Mouse (Mus musculus): Measurements from ENCODE around the gene Frmd4b. TPM values are rescaled to one million over a fixed set of nuclear protein-coding genes. Genes with fewer than 3 reads are reported as not detected.
"Not testable (repeated sequence)": the region's sequence is repeated elsewhere in the genome, so short reads cannot be mapped to it uniquely, and the experiment has no call there.

The Frmd4b gene
- total and polyA plus RNA-seq, 2 experiments: 11.9 to 38.0 TPM

DNA sequence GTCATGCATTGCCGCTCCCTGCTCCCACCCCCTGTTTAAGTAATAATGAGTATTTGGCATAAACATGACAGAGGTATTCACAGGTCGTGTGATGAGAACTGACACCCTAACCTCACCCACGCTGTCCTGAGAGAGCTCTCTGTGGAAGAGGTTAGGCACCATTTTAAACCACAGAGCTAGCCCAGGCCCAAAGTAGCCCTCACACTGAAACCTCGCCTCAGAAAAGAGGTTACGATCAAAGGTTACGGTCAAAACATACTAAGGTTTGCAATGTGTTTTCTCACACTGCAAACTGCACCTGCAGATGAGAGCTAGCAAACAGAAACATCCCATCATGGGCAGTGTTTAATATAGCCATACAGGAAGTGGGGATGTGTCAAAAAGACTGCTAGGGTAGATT, 230.0 kb downstream of the Frmd4b start:
- no peaks in the 10 kb centered on the region for H3K36me3 ChIP-seq (ENCODE audit: control insufficient read depth, insufficient read depth, low read length)
- H3K79me2 ChIP-seq (ENCODE audit: control insufficient read depth, insufficient read depth, low read length): no peaks in the 10 kb centered on the region
- no peak overlapping the region for H3K9ac ChIP-seq (ENCODE audit: low read depth, low read length)
- H3K27me3 ChIP-seq (ENCODE audit: control insufficient read depth, insufficient read depth, low read length): no peaks in the 10 kb centered on the region
- no peak for DNase-seq (ENCODE audit: extremely low read depth, low read depth, low spot score)
- TF ChIP-seq POLR2A (IDR thresholded peaks at IDR 0.05; ENCODE audit: extremely low read depth, insufficient read depth, low read length) (no peak), CTCF (IDR thresholded peaks at IDR 0.05; ENCODE audit: low read depth, low read length) (no peak)
- no peak overlapping the region for H3K27ac ChIP-seq (replicated peaks; ENCODE audit: insufficient read depth, low read depth, low read length)
- no peak overlapping the region for H3K4me3 ChIP-seq (ENCODE audit: insufficient read depth, low read depth, low read length)
- WGBS: 73% methylated on average over 6 of the region's 6 CpGs
- H3K4me1 ChIP-seq (ENCODE audit: control insufficient read depth, insufficient read depth, low read length): no peaks in the 10 kb centered on the region

DNA sequence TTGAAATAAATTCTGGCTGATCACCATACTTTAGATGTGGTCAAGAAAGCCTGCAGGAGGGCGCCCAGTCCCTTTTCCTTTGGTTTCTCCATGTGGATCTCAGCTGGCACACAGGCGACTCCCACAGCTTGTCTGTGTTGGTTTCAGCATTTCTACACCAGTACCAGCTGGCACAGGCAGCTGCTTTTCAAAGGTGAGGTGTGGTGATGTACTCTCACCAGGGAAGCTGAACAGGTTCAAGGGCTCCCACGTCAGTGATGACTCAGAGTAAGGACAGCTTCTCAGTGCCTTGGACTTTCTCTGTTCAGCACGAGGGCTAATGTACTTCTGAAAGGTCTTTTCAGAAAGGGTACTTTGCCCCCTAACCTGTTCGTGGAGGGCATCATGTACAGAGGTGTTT, 232.4 kb downstream of the Frmd4b start:
- TF ChIP-seq POLR2A (IDR thresholded peaks at IDR 0.05; ENCODE audit: extremely low read depth, insufficient read depth, low read length): no peak
- TF ChIP-seq CTCF (IDR thresholded peaks at IDR 0.05; ENCODE audit: low read depth, low read length): no peak
- no peaks in the 10 kb centered on the region for H3K36me3 ChIP-seq (ENCODE audit: control insufficient read depth, insufficient read depth, low read length)
- no peaks in the 10 kb centered on the region for H3K79me2 ChIP-seq (ENCODE audit: control insufficient read depth, insufficient read depth, low read length)
- H3K4me1 ChIP-seq (ENCODE audit: control insufficient read depth, insufficient read depth, low read length): no peaks in the 10 kb centered on the region
- DNase-seq (ENCODE audit: extremely low read depth, low read depth, low spot score): no peak
- H3K27ac ChIP-seq (replicated peaks; ENCODE audit: insufficient read depth, low read depth, low read length): no peak overlapping the region
- no peaks in the 10 kb centered on the region for H3K27me3 ChIP-seq (ENCODE audit: control insufficient read depth, insufficient read depth, low read length)
- WGBS: 86% methylated on average over 5 of the region's 5 CpGs
- H3K4me3 ChIP-seq (ENCODE audit: insufficient read depth, low read depth, low read length): no peak overlapping the region
- no peak overlapping the region for H3K9ac ChIP-seq (ENCODE audit: low read depth, low read length)

DNA sequence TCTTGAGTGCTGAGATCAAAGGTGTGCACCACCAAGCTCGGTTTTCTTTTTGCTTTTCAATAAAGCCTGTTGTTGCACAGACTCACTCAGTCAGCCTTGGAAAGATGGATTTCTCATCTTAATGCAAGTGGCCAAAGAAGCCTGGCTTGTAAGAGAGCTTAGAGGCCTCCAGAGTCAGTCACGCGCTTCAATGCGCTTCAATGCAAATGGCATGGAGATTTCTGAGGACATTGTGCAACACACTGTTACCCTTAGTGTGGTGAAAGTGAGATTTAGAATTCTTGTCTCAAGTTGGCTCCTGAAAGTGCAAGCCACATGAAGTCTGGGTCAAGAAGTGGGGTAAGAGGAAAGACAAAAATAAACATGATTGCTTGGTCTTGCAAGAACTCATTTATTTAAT, 236.1 kb downstream of the Frmd4b start:
- WGBS: 87% methylated on average over 4 of the region's 4 CpGs
- no peaks in the 10 kb centered on the region for H3K27me3 ChIP-seq (ENCODE audit: control insufficient read depth, insufficient read depth, low read length)
- no peak overlapping the region for H3K4me3 ChIP-seq (ENCODE audit: insufficient read depth, low read depth, low read length)
- H3K4me1 ChIP-seq (ENCODE audit: control insufficient read depth, insufficient read depth, low read length): no peaks in the 10 kb centered on the region
- no peak for DNase-seq (ENCODE audit: extremely low read depth, low read depth, low spot score)
- no peaks in the 10 kb centered on the region for H3K36me3 ChIP-seq (ENCODE audit: control insufficient read depth, insufficient read depth, low read length)
- H3K9ac ChIP-seq (ENCODE audit: low read depth, low read length): no peak overlapping the region
- no peaks in the 10 kb centered on the region for H3K79me2 ChIP-seq (ENCODE audit: control insufficient read depth, insufficient read depth, low read length)
- no peak overlapping the region for H3K27ac ChIP-seq (replicated peaks; ENCODE audit: insufficient read depth, low read depth, low read length)
- no peak for TF ChIP-seq CTCF (IDR thresholded peaks at IDR 0.05; ENCODE audit: low read depth, low read length)
- no peak for TF ChIP-seq POLR2A (IDR thresholded peaks at IDR 0.05; ENCODE audit: extremely low read depth, insufficient read depth, low read length)

GRCm38 (mm10) chr6:97370947-97371346, 246.4 kb downstream of the Frmd4b start:
- Histone ChIP-seq H3K36me3 (ENCODE audit: control insufficient read depth, insufficient read depth, low read length) (no peaks in the 10 kb centered on the region), H3K4me3 (ENCODE audit: insufficient read depth, low read depth, low read length) (no peak overlapping the region), H3K79me2 (ENCODE audit: control insufficient read depth, insufficient read depth, low read length) (no peaks in the 10 kb centered on the region), H3K27me3 (ENCODE audit: control insufficient read depth, insufficient read depth, low read length) (no peaks in the 10 kb centered on the region), H3K27ac (replicated peaks; ENCODE audit: insufficient read depth, low read depth, low read length) (no peak overlapping the region), H3K9ac (ENCODE audit: low read depth, low read length) (no peak overlapping the region), H3K4me1 (ENCODE audit: control insufficient read depth, insufficient read depth, low read length) (no peaks in the 10 kb centered on the region)
- WGBS: 76% methylated on average over 2 of the region's 2 CpGs
- no peak for DNase-seq (ENCODE audit: extremely low read depth, low read depth, low spot score)
- no peak for TF ChIP-seq POLR2A (IDR thresholded peaks at IDR 0.05; ENCODE audit: extremely low read depth, insufficient read depth, low read length)
- no peak for TF ChIP-seq CTCF (IDR thresholded peaks at IDR 0.05; ENCODE audit: low read depth, low read length)

DNA sequence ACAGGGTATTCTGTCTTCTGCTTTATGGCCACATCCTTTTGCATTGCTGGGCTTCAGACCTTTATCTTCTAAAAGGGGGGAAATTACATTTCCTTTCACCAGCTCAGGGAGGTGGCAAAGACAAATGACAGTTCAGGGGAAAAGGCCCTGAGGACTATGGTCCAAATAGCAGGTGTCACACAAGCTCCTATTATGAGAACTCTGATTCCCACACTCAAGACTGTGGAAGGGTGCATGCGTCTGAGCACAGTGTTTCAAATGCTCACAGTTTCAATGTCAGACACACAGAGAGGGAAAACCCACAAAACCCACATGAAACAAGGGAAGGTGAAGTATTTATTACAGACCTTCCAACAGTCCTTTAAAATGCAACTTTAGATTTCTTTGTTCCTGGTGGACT, 246.9 kb downstream of the Frmd4b start:
- H3K27ac ChIP-seq (replicated peaks; ENCODE audit: insufficient read depth, low read depth, low read length): no peak overlapping the region
- H3K4me1 ChIP-seq (ENCODE audit: control insufficient read depth, insufficient read depth, low read length): no peaks in the 10 kb centered on the region
- H3K36me3 ChIP-seq (ENCODE audit: control insufficient read depth, insufficient read depth, low read length): no peaks in the 10 kb centered on the region
- no peak overlapping the region for H3K9ac ChIP-seq (ENCODE audit: low read depth, low read length)
- 82% methylated on average over 1 of the region's 1 CpGs for WGBS
- DNase-seq (ENCODE audit: extremely low read depth, low read depth, low spot score): no peak
- no peak overlapping the region for H3K4me3 ChIP-seq (ENCODE audit: insufficient read depth, low read depth, low read length)
- H3K79me2 ChIP-seq (ENCODE audit: control insufficient read depth, insufficient read depth, low read length): no peaks in the 10 kb centered on the region
- no peaks in the 10 kb centered on the region for H3K27me3 ChIP-seq (ENCODE audit: control insufficient read depth, insufficient read depth, low read length)
- TF ChIP-seq CTCF (IDR thresholded peaks at IDR 0.05; ENCODE audit: low read depth, low read length) (no peak), POLR2A (IDR thresholded peaks at IDR 0.05; ENCODE audit: extremely low read depth, insufficient read depth, low read length) (no peak)

GRCm38 (mm10) chr6:97363846-97364245, 253.5 kb downstream of the Frmd4b start:
- no peaks in the 10 kb centered on the region for H3K4me1 ChIP-seq (ENCODE audit: control insufficient read depth, insufficient read depth, low read length)

DNA sequence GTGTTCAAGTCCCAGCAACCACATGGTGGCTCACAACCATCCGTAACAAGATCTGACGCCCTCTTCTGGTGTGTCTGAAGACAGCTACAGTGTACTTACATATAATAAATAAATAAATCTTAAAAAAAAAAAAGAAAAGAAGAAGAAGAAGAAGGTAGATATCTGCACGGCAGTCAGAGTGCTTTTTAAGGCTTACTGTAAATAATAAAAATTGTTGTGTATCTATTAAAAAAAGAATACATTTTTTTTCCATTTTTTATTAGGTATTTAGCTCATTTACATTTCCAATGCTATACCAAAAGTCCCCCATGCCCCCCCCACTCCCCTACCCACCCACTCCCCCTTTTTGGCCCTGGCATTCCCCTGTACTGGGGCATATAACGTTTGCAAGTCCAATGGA, 259.7 kb downstream of the Frmd4b start:
- H3K27ac ChIP-seq (replicated peaks; ENCODE audit: insufficient read depth, low read depth, low read length); H3K4me3 ChIP-seq (ENCODE audit: insufficient read depth, low read depth, low read length); H3K36me3 ChIP-seq (ENCODE audit: control insufficient read depth, insufficient read depth, low read length); H3K9ac ChIP-seq (ENCODE audit: low read depth, low read length); H3K4me1 ChIP-seq (ENCODE audit: control insufficient read depth, insufficient read depth, low read length); H3K27me3 ChIP-seq (ENCODE audit: control insufficient read depth, insufficient read depth, low read length); H3K79me2 ChIP-seq (ENCODE audit: control insufficient read depth, insufficient read depth, low read length): not testable (repeated sequence)
- WGBS: 92% methylated on average over 4 of the region's 4 CpGs
- peak; percentile 62 for DNase-seq (ENCODE audit: extremely low read depth, low read depth, low spot score)

More at GRCm38 (mm10) chr6:97363846-97364245, 253.5 kb downstream of the Frmd4b start:
- no peak for DNase-seq (ENCODE audit: extremely low read depth, low read depth, low spot score)
- TF ChIP-seq CTCF (IDR thresholded peaks at IDR 0.05; ENCODE audit: low read depth, low read length) (no peak), POLR2A (IDR thresholded peaks at IDR 0.05; ENCODE audit: extremely low read depth, insufficient read depth, low read length) (no peak)
- H3K27ac ChIP-seq (replicated peaks; ENCODE audit: insufficient read depth, low read depth, low read length): no peak overlapping the region
- 94% methylated on average over 2 of the region's 2 CpGs for WGBS
- no peak overlapping the region for H3K4me3 ChIP-seq (ENCODE audit: insufficient read depth, low read depth, low read length)
- H3K27me3 ChIP-seq (ENCODE audit: control insufficient read depth, insufficient read depth, low read length): no peaks in the 10 kb centered on the region
- no peaks in the 10 kb centered on the region for H3K36me3 ChIP-seq (ENCODE audit: control insufficient read depth, insufficient read depth, low read length)
- no peak overlapping the region for H3K9ac ChIP-seq (ENCODE audit: low read depth, low read length)
- no peaks in the 10 kb centered on the region for H3K79me2 ChIP-seq (ENCODE audit: control insufficient read depth, insufficient read depth, low read length)

Measured in liver, adult 2 months (tissue).